Mouse (Mus musculus): ENCODE results near the gene Rnf214. TPM values are rescaled to one million over a fixed set of nuclear protein-coding genes. Genes with fewer than 3 reads are reported as not detected.
"Not testable (repeated sequence)": the region's sequence is repeated elsewhere in the genome, so short reads cannot be mapped to it uniquely, and the experiment has no call there.

The Rnf214 gene
- polyA plus RNA-seq, 1 experiment: 15.1 TPM

DNA sequence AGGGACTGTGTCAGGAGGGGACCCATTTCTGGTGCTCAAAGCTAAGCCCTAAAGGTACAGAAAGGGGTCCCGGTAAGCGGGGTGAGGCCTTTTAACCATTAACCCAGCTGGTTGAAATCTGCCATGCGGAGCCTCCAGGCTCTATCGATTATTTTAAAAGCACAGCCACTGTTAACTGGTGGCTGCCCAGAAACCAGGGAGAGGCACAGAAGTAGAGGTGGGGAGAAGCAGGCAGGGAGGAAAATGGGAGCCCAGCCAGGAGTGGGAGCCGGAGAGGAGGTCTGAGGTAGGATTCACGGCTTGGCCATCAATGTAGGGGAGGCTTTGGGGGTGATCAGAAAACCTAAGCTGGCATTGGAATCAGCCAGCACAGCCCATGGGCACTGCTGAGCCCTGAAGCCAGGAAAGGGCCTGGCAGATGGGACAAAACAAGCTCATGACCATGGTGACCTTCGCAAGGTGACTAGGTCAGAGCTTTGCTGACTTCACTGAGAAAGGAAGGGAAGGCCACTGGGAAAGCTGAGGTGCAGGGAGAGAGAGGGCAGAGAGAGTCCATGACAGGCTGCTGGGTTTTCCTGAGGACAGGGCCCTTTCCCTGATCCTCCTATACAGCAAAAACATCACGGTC lies 56.1 kb downstream of the Rnf214 start:
- DNase-seq (ENCODE audit: low read depth): no peak

DNA sequence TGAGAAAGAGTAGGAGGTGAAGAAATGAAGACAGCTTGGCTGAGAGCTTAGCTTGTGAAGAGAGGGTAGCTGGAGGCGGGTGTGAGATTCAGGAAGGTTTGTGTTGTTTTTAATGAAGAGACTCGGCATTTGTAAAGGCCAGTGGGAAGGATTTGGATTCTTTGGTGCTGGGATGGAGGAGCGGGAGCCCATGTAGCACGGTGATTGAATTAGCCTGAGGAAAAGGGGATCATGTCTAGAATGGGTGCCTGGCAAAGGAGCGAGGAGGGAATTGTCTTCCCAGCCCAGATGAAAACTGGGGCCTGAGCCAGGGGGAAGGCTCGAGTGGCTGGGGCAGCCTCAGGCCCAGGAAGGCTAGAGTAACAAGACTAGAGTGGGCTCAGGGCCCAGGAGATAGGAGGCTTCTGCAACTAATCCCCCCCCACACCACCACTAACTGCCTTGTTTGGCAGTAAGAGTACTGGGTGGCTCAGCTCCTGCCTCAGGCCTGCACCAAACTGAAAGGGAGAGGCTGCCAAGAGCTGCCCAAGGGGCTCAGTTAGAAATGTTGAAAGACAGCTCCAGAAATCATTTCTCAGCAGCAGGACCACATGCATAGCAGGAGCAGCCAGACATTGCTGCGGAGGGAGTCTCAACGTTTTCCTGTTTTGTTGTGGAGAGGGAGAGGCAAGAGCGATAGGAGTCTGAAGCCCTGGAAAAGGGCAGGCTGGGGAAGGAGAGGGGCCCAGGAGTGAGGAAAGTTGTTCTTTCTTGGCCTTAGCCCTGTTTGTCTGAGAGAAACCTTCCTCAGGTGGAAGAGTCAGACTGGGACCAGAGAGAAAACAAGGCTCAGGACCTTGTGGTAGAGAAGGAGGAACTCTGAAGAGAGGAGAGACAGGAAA lies 56.9 kb downstream of the Rnf214 start:
- no peak for DNase-seq (ENCODE audit: low read depth)

DNA sequence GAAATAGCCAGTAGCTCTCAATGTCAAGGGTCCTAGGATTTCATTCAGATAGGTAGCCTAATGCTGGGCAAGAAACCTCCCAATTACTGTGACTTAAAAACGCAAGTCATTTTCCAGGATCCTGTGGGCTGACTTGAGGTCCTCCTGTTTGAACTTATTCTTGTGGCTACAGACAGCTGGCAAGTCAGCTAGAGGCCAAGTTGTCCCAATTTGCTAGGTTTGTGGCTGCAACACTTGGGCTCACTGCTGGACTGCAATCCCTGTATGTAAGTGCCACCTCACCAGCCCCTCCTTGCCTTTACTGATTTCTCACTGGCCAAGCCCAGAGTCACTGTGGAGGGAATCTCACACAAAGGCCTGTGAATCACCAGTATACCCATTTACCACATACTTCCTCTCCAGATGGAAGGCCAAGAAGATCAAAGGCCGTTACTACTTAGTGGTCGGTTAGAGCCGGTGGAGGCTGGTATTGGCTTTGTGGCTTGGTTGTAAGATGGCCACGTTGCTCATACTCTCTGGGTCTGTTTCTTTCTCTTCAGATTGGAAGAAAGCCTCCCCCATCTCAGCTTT lies 59.7 kb downstream of the Rnf214 start:
- no peak for DNase-seq (ENCODE audit: low read depth)

DNA sequence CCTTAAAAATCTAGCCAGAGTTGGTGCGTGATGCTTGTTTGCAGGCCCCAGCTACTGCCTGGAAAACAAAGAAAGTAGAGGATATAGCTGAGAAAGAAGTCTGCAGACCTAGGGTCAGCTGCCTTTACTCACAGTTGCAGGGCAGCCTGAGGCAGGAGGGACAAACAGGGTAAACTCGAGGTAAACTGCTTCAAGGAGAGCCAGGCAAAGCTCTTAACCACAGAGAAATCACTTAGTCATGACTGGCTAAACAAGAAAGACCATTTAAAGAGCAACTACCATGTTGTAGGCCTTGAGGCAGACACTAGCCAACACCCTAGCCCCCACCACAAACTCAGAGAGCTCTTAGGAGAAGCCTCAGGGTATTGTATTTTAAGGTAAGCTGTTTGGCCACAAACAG lies 60.5 kb downstream of the Rnf214 start:
- DNase-seq (ENCODE audit: low read depth): not testable (repeated sequence)

DNA sequence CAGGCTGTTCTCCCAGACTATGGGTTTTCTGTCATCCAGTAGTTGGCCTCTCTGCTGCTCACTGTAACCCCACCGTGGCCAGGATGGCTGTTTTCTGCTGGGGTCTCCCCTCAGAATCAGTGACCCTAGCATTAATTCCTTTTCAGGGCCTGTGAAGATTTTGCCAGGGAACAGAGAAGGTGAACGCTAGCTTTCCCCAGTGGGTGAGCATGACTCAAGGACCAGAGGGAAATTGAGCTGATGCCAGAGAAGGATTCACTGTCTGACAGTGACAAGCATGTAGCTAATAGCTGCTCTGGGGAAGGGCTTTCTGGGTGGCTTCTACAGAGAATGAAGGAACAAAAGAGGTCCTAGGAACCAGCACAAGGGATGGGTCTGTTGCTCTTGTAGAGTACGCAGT lies 61.2 kb downstream of the Rnf214 start:
- DNase-seq (ENCODE audit: low read depth): no peak

- no peak for DNase-seq (ENCODE audit: low read depth)
Observed at GRCm38 (mm10) chr9:45843780-45844179, 62.9 kb downstream of the Rnf214 start.

- DNase-seq (ENCODE audit: low read depth): no peak
Observed at GRCm38 (mm10) chr9:45843007-45843406, 63.7 kb downstream of the Rnf214 start.

DNA sequence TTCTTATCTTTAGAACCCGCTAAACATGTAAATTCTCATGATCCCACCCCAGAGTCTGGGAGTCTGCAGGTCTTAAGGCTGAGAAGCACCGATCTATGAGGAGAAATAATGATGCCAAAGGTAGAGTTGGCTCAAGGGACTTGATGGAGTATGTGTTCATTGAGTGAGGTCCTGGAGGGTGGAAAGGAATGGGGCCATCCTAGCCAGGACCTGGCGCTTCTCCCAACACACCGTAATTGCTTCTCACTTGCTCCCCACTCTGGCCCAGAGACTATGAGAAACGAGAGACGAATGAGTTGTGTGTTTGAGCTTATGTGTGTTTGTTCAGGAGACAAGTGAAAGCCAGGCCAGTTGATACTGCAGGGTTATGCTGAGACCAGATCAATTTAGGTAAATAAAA lies 65.3 kb downstream of the Rnf214 start:
- DNase-seq (ENCODE audit: low read depth): no peak

GRCm38 (mm10) chr9:45840331-45840730 lies 66.4 kb downstream of the Rnf214 start:
- DNase-seq (ENCODE audit: low read depth): no peak

DNA sequence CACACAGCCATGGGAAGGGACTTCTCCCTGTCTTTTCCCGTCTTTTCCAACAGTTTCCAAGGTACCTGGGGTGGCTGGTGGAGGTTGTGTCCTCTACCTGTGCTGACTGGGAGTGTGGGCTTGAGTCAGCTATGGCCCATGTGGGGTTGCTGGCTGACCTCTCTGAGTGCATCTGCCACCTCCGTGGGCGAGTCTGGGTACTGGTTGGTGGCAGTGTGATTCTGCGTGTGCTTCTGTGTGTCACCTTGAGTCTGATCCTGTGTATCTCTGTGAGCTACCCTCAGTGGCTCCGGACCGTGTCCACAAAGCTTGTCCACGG lies 66.8 kb downstream of the Rnf214 start:
- no peak for DNase-seq (ENCODE audit: low read depth)

GRCm38 (mm10) chr9:45839139-45839981 lies 67.4 kb downstream of the Rnf214 start:
- DNase-seq (ENCODE audit: low read depth): no peak

GRCm38 (mm10) chr9:45838434-45839138 lies 68.1 kb downstream of the Rnf214 start, which contains the start of gene Bace1:
Gene Bace1, plus strand, starts transcription at chr9:45838580.
- no peak for DNase-seq (ENCODE audit: low read depth)

DNA sequence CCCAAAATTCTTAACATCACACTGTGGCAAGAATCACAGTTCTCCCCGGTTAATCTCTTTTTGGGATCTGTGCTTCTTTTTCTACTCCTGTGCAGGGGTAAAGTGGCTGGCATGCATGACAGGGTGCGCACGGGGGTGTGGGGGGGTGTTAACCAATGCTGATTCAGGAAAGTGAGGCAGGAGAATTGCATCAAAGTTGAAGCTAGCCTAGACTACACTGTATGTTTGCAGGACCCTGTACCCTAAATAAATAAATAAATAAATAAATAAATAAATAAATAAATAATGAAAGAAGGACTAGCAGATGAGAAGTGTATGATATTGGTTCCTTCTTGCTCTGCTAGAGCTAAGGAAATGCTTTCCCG lies 68.7 kb downstream of the Rnf214 start:
- DNase-seq (ENCODE audit: low read depth): no peak

- no peak for DNase-seq (ENCODE audit: low read depth)
Observed at GRCm38 (mm10) chr9:45833461-45833860, 73.2 kb downstream of the Rnf214 start.

DNA sequence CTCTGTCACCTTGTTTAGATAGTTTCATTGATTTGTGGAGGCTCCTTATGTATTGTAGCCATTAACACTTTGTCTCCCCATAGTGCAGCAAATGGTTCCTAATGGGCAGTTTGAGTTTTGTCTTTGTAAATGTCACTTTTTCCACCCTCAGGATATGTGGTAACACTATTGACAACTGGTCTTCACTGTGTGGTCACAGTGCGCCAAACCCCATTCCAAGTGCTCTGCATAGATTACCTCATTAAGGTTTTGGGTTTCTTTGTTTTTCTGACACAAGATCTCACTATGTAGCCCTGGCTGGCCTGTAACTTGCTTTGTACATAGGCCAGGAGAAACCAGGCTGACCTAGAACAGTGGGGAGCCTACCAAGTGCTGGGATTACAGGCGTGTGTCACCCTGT lies 73.8 kb downstream of the Rnf214 start:
- DNase-seq (ENCODE audit: low read depth): no peak

GRCm38 (mm10) chr9:45829107-45829506 lies 77.6 kb downstream of the Rnf214 start:
- DNase-seq (ENCODE audit: low read depth): no peak

DNA sequence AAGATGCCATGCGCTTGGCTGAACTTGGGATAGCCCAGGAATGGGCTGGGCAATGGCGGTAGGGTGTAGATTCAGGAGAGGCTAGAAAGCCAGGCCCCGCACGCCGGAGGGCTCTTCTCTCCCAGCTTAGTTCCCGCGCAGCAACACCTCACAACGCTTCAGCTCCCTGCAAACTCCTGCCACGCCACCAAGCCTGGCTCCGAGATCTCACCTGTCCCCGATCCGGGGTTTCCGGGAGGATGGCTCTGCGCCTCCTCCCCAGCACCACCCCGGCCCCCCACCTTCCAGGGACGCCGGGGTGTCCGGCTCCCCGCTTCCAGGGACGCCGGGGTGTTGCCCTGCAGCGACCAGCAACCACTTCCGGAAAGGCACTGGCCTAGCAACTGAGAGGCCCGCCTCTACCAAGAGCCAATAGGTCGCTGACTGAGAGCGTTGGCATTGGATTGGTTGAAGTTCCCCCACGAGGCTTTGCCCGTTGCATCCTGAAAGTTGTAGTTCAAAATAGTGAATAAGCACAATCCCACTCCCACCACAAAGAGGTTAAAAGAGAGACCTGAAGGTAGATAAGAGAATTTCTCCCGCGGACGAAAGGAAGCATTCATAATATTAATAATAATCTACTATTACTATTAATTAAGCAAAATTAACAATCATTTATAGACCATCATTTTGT lies 78.3 kb downstream of the Rnf214 start, which contains the start of gene Cep164:
Cep164 (minus strand) TSS at position 401 of the 673 bp plus-strand sequence.
- DNase-seq (ENCODE audit: low read depth): no peak

DNA sequence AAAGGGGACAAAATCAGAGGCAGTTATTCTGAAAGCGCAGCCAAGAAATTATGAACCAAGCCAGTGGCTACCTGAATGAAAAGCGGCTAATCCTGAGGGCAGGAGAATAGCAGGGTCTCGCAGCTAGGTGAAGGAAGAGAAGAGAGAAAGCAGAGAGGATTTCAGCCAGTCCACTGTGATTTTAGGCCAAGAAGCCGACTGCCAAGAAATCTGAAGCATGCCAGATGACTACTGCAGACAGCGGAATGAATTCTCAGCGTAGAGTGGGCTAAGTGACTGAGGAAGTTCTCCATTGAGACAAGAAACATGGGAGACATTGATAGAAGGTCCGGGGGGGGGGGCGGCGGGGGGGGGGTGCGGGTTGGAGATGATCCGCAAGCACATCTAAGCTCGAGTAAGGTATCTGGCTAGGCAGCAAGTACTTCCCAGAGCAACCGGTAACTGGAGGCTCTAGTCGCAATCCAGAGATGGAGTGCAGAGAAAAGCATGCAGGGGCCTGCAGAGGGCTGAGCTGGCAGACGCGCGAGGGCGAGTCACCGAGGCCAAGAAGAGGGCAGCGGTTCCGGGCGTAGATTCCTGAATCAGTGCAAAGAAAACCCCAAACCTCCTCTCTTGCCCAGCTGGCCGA lies 78.9 kb downstream of the Rnf214 start:
- DNase-seq (ENCODE audit: low read depth): no peak

DNA sequence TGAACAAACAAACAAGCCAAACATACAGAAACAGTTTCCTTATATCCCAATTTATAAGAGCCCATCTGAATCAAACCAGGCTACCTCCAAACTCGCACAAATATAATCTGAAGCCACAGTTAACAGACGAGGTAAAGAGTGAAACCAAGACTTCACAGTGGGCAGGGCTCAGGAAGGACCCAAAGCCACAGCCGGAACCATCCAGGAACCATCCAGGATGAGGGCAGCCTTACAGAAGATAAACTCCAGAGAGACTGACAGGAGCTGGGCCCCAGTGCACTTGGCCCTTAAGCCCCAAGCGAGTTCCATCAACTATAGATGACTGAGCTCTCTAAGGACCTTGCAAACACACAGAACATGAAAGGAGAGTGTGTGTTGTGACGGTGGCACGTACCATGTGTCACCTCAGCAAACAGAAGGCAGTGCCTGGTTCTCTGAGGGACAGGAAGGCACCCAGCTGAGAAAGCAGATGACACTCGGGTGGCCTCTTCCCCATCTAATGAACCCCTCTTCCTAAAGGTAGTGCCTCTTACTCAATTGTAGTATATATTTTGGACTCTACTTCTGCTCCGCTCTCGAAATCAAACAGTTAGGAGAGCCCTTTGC lies 88.2 kb downstream of the Rnf214 start:
- no peak for DNase-seq (ENCODE audit: low read depth)

- DNase-seq (ENCODE audit: low read depth): no peak
Observed at GRCm38 (mm10) chr9:45815525-45815924, 91.2 kb downstream of the Rnf214 start.

All from gonadal fat pad, adult 2 months (tissue).